Mouse (Mus musculus): ENCODE results near the gene Enpp5. TPM values are rescaled to one million over a fixed set of nuclear protein-coding genes. Genes with fewer than 3 reads are reported as not detected.

Gene Enpp5
- total and polyA plus RNA-seq, 3 experiments: not detected

DNA sequence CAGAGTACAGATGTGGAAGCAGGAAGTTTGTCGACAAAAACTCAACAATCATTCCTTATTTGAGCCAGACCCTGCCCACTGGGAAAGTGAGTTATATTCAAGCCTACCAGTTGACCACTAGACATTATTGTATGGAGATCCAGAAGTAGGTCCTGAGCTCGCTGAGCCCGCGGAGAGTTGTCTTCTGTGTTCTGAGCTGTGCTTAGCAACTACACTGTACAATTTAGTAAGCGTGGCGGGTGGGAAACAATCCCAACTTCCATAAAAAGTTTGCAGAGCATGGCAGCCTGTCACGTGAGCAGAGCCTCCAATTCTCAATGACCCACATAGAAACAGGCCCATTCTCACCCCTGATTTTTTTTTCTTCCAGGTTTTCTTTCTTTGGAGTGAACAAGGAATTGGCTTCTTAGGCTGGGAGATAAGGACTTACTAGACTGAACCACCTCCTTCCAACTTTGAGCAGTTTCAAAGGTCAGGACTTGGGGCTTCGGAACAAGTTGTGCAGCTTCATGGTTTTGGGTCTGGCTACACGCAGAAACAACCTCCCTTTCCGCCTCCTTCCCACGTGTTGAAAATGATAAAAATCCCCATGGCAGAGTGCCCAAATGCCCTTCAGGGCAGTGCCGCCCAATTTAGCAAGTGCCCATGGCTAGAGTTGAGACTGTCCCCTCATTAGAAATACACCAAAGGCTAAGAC, 1.3 kb upstream of the Enpp5 start:
- DNase-seq (ENCODE audit: extremely low read depth): no peak
- TF ChIP-seq RAD21 (IDR thresholded peaks at IDR 0.05; ENCODE audit: low read depth, low read length) (no peak), EP300 (IDR thresholded peaks at IDR 0.05; ENCODE audit: low read length) (no peak), POLR2A (IDR thresholded peaks at IDR 0.05; ENCODE audit: low read depth, low read length) (no peak), PAX5 (IDR thresholded peaks at IDR 0.05; ENCODE audit: low read length) (no peak)
- Histone ChIP-seq H3K4me3 (replicated peaks in 1 of 3; ENCODE audit: low read depth in 2 of 3, low read length in 2 of 3, poor library complexity in 1 of 3) (no peak overlapping the region), H3K27ac (ENCODE audit: insufficient read depth, low read depth) (no peak overlapping the region), H3K9me3 (replicated peaks; ENCODE audit: low read length) (peaks cover 2% of the 10 kb centered on the region), H3K4me1 (ENCODE audit: control insufficient read depth in 1 of 2, insufficient read depth in 2 of 2) (0 out of 4 replicates have a peak, but pooled peaks cover 0 to 3% of the 10 kb centered on the region in 2 experiments), H3K4me2 (ENCODE audit: insufficient read depth, low read depth, poor library complexity, severe bottlenecking) (no peak overlapping the region), H3K9ac (ENCODE audit: insufficient read depth, low read depth) (no peak overlapping the region), H3K36me3 (replicated peaks in 1 of 2; ENCODE audit: control insufficient read depth in 1 of 2, insufficient read depth in 1 of 2, low read length in 1 of 2) (no peaks in the 10 kb centered on the region), H3K79me2 (replicated peaks; ENCODE audit: control insufficient read depth, extremely low read depth, insufficient read depth, poor library complexity, severe bottlenecking) (no peaks in the 10 kb centered on the region), H3K27me3 (replicated peaks) (peaks cover 72% of the 10 kb centered on the region)
- in situ Hi-C loops (cut with MboI; ENCODE audit: low pct_ligation_motif_present, low pct_unique_long_range_greater_than_20kb, low sequenced_read_pairs) (loop anchor here (10.0 kb wide), 1 partner anchor 48 kb away; no protein-coding TSS in a partner anchor), dilution Hi-C loops (cut with MboI; ENCODE audit: extremely low pct_ligation_motif_present, extremely low pct_unique_long_range_greater_than_20kb, low sequenced_read_pairs) (no loop called here)

DNA sequence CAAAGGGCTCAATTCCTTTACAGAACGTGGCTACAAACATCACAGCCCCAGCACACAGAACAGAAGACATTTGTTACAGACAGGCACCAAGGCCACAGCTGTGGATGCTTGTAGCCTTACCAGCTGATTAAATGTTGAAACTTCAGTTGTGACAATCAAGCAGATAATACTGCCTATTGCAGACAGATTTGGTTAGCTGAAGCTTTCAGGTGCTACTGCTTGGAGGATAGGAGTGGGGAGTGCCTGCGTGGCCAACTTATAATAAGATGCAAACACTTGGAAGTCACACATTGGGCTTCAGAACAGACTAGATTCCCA, 811 bp upstream of the Enpp5 start:
- in situ Hi-C loops (cut with MboI; ENCODE audit: low pct_ligation_motif_present, low pct_unique_long_range_greater_than_20kb, low sequenced_read_pairs) (loop anchor here (10.0 kb wide), 1 partner anchor 47 kb away; no protein-coding TSS in a partner anchor), dilution Hi-C loops (cut with MboI; ENCODE audit: extremely low pct_ligation_motif_present, extremely low pct_unique_long_range_greater_than_20kb, low sequenced_read_pairs) (no loop called here)
- Histone ChIP-seq H3K4me1 (ENCODE audit: control insufficient read depth in 1 of 2, insufficient read depth in 2 of 2) (0 out of 4 replicates have a peak, but pooled peaks cover 0 to 3% of the 10 kb centered on the region in 2 experiments), H3K9me3 (replicated peaks; ENCODE audit: low read length) (peaks cover 2% of the 10 kb centered on the region), H3K4me2 (ENCODE audit: insufficient read depth, low read depth, poor library complexity, severe bottlenecking) (no peak overlapping the region), H3K27ac (ENCODE audit: insufficient read depth, low read depth) (no peak overlapping the region), H3K27me3 (replicated peaks) (peaks cover 72% of the 10 kb centered on the region), H3K36me3 (replicated peaks in 1 of 2; ENCODE audit: control insufficient read depth in 1 of 2, insufficient read depth in 1 of 2, low read length in 1 of 2) (no peaks in the 10 kb centered on the region), H3K4me3 (replicated peaks in 1 of 3; ENCODE audit: low read depth in 2 of 3, low read length in 2 of 3, poor library complexity in 1 of 3) (no peak overlapping the region), H3K9ac (ENCODE audit: insufficient read depth, low read depth) (no peak overlapping the region), H3K79me2 (replicated peaks; ENCODE audit: control insufficient read depth, extremely low read depth, insufficient read depth, poor library complexity, severe bottlenecking) (no peaks in the 10 kb centered on the region)
- DNase-seq (ENCODE audit: extremely low read depth): no peak
- no peak for TF ChIP-seq UBTF (IDR thresholded peaks at IDR 0.05; ENCODE audit: low read depth, low read length)
- TF ChIP-seq MYC (IDR thresholded peaks at IDR 0.05; ENCODE audit: low read depth, low read length): no peak
- TF ChIP-seq JUN (IDR thresholded peaks at IDR 0.05; ENCODE audit: insufficient read depth, low read depth, low read length): no peak
- no peak for TF ChIP-seq JUND (conservative IDR thresholded peaks at IDR 0.05; ENCODE audit: low read depth, low read length)
- no peak for TF ChIP-seq CTCF (conservative IDR thresholded peaks at IDR 0.05 in 1 of 2, IDR thresholded peaks at IDR 0.05 in 1 of 2; ENCODE audit: low read depth in 2 of 2, low read length in 2 of 2)
- TF ChIP-seq MAFK (IDR thresholded peaks at IDR 0.05; ENCODE audit: insufficient replicate concordance, low read length): no peak
- TF ChIP-seq ZNF384 (IDR thresholded peaks at IDR 0.05; ENCODE audit: low read depth, low read length): no peak
- TF ChIP-seq ZC3H11A (IDR thresholded peaks at IDR 0.05; ENCODE audit: low read depth, low read length): no peak
- TF ChIP-seq HCFC1 (IDR thresholded peaks at IDR 0.05; ENCODE audit: low read depth, low read length): no peak
- TF ChIP-seq CHD2 (IDR thresholded peaks at IDR 0.05; ENCODE audit: low read length): no peak
- TF ChIP-seq NELFE (IDR thresholded peaks at IDR 0.05; ENCODE audit: low read depth, low read length): no peak
- TF ChIP-seq KAT2A (IDR thresholded peaks at IDR 0.05; ENCODE audit: insufficient replicate concordance, low read length): no peak
- TF ChIP-seq ELF1 (IDR thresholded peaks at IDR 0.05; ENCODE audit: low read depth, low read length): no peak
- TF ChIP-seq RCOR1 (conservative IDR thresholded peaks at IDR 0.05; ENCODE audit: low read depth, low read length): no peak
- TF ChIP-seq MAZ (IDR thresholded peaks at IDR 0.05; ENCODE audit: low read depth, low read length): no peak
- no peak for TF ChIP-seq TCF12 (IDR thresholded peaks at IDR 0.05; ENCODE audit: low read depth, low read length)
- TF ChIP-seq TBP (conservative IDR thresholded peaks at IDR 0.05; ENCODE audit: low read depth, low read length): no peak
- TF ChIP-seq MAX (IDR thresholded peaks at IDR 0.05; ENCODE audit: low read length): no peak
- no peak for TF ChIP-seq BHLHE40 (IDR thresholded peaks at IDR 0.05; ENCODE audit: low read depth, low read length)
